Mouse (Mus musculus): ENCODE results near the gene Hist2h3c1.
"Not testable (repeated sequence)": the region's sequence is repeated elsewhere in the genome, so short reads cannot be mapped to it uniquely, and the experiment has no call there.

Hist2h3c1 gene

GRCm38 (mm10) chr3:96284457-96284856, 38.0 kb downstream of the Hist2h3c1 start:
- DNase-seq (ENCODE audit: low spot score in 2 of 2) = no peak

- not testable (repeated sequence) for DNase-seq (ENCODE audit: low spot score in 2 of 2)
These were observed 40.8 kb downstream of the Hist2h3c1 start for GRCm38 (mm10) chr3:96287334-96287733.

- DNase-seq (ENCODE audit: low spot score in 2 of 2) = no peak
These were observed 42.7 kb downstream of the Hist2h3c1 start for GRCm38 (mm10) chr3:96289201-96289600.

- not testable (repeated sequence) for DNase-seq (ENCODE audit: low spot score in 2 of 2)
These were observed 44.2 kb downstream of the Hist2h3c1 start for GRCm38 (mm10) chr3:96290727-96291126.

GRCm38 (mm10) chr3:96292641-96293040, 46.2 kb downstream of the Hist2h3c1 start:
- DNase-seq (ENCODE audit: low spot score in 2 of 2) = no peak

GRCm38 (mm10) chr3:96293368-96293767, 46.9 kb downstream of the Hist2h3c1 start:
- DNase-seq (ENCODE audit: low spot score in 2 of 2) = no peak

- DNase-seq (ENCODE audit: low spot score in 2 of 2) = no peak
These were observed 47.3 kb downstream of the Hist2h3c1 start, which contains the start of gene Fcgr1 for GRCm38 (mm10) chr3:96293787-96294186. Fcgr1 (minus strand) TSS chr3:96293969.
